Mouse (Mus musculus): Measurements from ENCODE around the gene Stk24. TPM values are rescaled to one million over a fixed set of nuclear protein-coding genes. Genes with fewer than 3 reads are reported as not detected.

The Stk24 gene
- polyA plus RNA-seq, 1 experiment from 2014 or later: 18.5 TPM

GRCm38 (mm10) chr14:121246048-121246731, 133.6 kb downstream of the Stk24 start:
- Histone ChIP-seq H3K27ac (no peak overlapping the region), H3K9ac (no peak overlapping the region), H3K4me2 (no peak overlapping the region), H3K4me3 (no peak overlapping the region), H3K27me3 (replicated peaks) (no peaks in the 10 kb centered on the region), H3K9me3 (no peaks in the 10 kb centered on the region), H3K36me3 (replicated peaks) (peaks cover 17% of the 10 kb centered on the region), H3K4me1 (peaks cover 4% of the 10 kb centered on the region; the same call in 1 of the 2 replicates)
- WGBS: 78% methylated on average over 14 of the region's 14 CpGs
- ATAC-seq (replicated peaks): no peak

- ATAC-seq (replicated peaks): no peak
- 95% methylated on average over 15 of the region's 15 CpGs for WGBS
- no peak overlapping the region for H3K27ac ChIP-seq
- H3K9ac ChIP-seq: no peak overlapping the region
- peaks cover 4% of the 10 kb centered on the region; the same call in 1 of the 2 replicates for H3K4me1 ChIP-seq
- H3K9me3 ChIP-seq: no peaks in the 10 kb centered on the region
- H3K4me3 ChIP-seq: no peak overlapping the region
- peaks cover 25% of the 10 kb centered on the region for H3K36me3 ChIP-seq (replicated peaks)
- H3K4me2 ChIP-seq: no peak overlapping the region
- H3K27me3 ChIP-seq (replicated peaks): no peaks in the 10 kb centered on the region
Observed at GRCm38 (mm10) chr14:121244104-121244503, 135.7 kb downstream of the Stk24 start.

GRCm38 (mm10) chr14:121239386-121239785, 140.4 kb downstream of the Stk24 start:
- H3K27ac ChIP-seq: no peak overlapping the region
- H3K36me3 ChIP-seq (replicated peaks): peaks cover 31% of the 10 kb centered on the region
- H3K4me1 ChIP-seq: 0 out of 2 replicates have a peak, but pooled peaks cover 3% of the 10 kb centered on the region
- no peak overlapping the region for H3K4me2 ChIP-seq
- no peak overlapping the region for H3K9ac ChIP-seq
- H3K4me3 ChIP-seq: no peak overlapping the region
- WGBS: 90% methylated on average over 8 of the region's 8 CpGs
- ATAC-seq (replicated peaks): no peak
- H3K9me3 ChIP-seq: no peaks in the 10 kb centered on the region
- H3K27me3 ChIP-seq (replicated peaks): no peaks in the 10 kb centered on the region

GRCm38 (mm10) chr14:121238727-121239126, 141.1 kb downstream of the Stk24 start:
- Histone ChIP-seq H3K27me3 (replicated peaks) (no peaks in the 10 kb centered on the region), H3K4me2 (no peak overlapping the region), H3K4me3 (no peak overlapping the region), H3K9ac (no peak overlapping the region), H3K36me3 (replicated peaks) (peaks cover 34% of the 10 kb centered on the region), H3K27ac (no peak overlapping the region), H3K4me1 (0 out of 2 replicates have a peak, but pooled peaks cover 3% of the 10 kb centered on the region), H3K9me3 (no peaks in the 10 kb centered on the region)
- ATAC-seq (replicated peaks): no peak
- WGBS: 93% methylated on average over 10 of the region's 10 CpGs

DNA sequence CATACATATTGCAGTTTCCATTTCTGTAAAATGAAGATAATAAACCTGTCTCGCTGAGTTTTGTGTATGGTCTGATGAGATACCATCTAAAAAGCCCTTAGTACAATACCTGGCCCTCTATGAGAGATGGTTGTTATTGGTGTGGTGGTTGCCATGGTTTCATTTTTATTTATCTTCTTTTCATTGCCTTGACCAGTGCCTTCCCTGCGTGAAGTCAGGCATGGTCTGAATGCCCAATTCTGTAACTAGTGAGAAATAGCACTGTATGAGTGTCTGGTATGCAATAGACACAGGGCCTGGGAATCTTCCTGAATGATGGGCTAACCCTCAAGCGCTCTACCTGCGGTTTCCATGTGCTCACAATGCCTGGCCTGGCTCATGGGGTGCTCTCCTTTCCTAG, 143.1 kb downstream of the Stk24 start:
- Histone ChIP-seq H3K4me1 (0 out of 2 replicates have a peak, but pooled peaks cover 3% of the 10 kb centered on the region), H3K36me3 (replicated peaks) (peaks cover 25% of the 10 kb centered on the region), H3K9me3 (no peaks in the 10 kb centered on the region), H3K9ac (no peak overlapping the region), H3K4me3 (no peak overlapping the region), H3K4me2 (no peak overlapping the region), H3K27me3 (replicated peaks) (no peaks in the 10 kb centered on the region), H3K27ac (peak overlapping the region; percentile 10; the same call in 1 of the 2 replicates)
- 65% methylated on average over 4 of the region's 4 CpGs for WGBS
- ATAC-seq (replicated peaks): peak; percentile 69

Other genes starting within 250 kb of the Stk24 start
- gene Slc15a1, start 125.2 kb upstream of the Stk24 start, polyA plus RNA-seq (2015; fragmentation: Nextera tagmentation; extraction: Ambion mirVana): 0.08 TPM in 1 of 2 replicates, not detected in the other